Mouse (Mus musculus) embryonic facial prominence, embryonic 14.5 days (tissue): ENCODE measurements at regions not wholly inside any gene's neighbourhood (a gene's known extent, or its start where the extent isn't known, plus 50 kb on each side); places are given as distances from the start of the nearest gene placed in this dataset.

Experiments
- ATAC-seq: fragments of 200-750 bp; cut with Nextera tagmentation; 2 replicates; pipeline ENCODE4 v1.8.0; 2017; ENCODE audit warnings: low read depth, moderate number of reproducible peaks, moderate TSS enrichment
- DNase-seq: peaks from one replicate; pipeline ENCODE4 v3.0.0-alpha.2; 2015; ENCODE audit warnings: low spot score
- H3K27ac ChIP-seq: fragments of 300-500 bp; sonication (generic); replicated peaks from 2 replicates; pipeline ENCODE4 v1.5.1; 2014; ENCODE audit warnings: low read depth, mild to moderate bottlenecking, low read length, moderate library complexity
- H3K27me3 ChIP-seq: fragments of 300-500 bp; sonication (generic); replicated peaks from 2 replicates; pipeline ENCODE4 v1.6.1; 2014; ENCODE audit warnings: low read length; ENCODE audit not compliant: control insufficient read depth, insufficient read depth
- H3K36me3 ChIP-seq: fragments of 300-500 bp; sonication (generic); 2 replicates; pipeline ENCODE4 v1.6.1; 2014; ENCODE audit warnings: low read length, mixed read lengths; ENCODE audit not compliant: control insufficient read depth, insufficient read depth
- H3K4me1 ChIP-seq: fragments of 300-500 bp; sonication (generic); 2 replicates; pipeline ENCODE4 v1.6.1; 2014; ENCODE audit warnings: antibody characterized with exemption, low read length; ENCODE audit not compliant: control insufficient read depth, insufficient read depth
- H3K4me2 ChIP-seq: fragments of 300-500 bp; sonication (generic); 2 replicates; pipeline ENCODE4 v1.6.1; 2014; ENCODE audit warnings: low read depth, mild to moderate bottlenecking, low read length, moderate library complexity, mixed read lengths
- H3K4me3 ChIP-seq: fragments of 300-500 bp; sonication (generic); 2 replicates; pipeline ENCODE4 v1.5.1; 2014; ENCODE audit warnings: low read depth, mild to moderate bottlenecking, low read length
- H3K9ac ChIP-seq: fragments of 300-500 bp; sonication (generic); 2 replicates; pipeline ENCODE4 v1.6.1; 2014; ENCODE audit warnings: low read depth, mild to moderate bottlenecking, low read length, moderate library complexity, mixed read lengths
- H3K9me3 ChIP-seq: fragments of 300-500 bp; sonication (generic); 2 replicates; pipeline ENCODE4 v1.6.1; 2016; ENCODE audit warnings: low read length; ENCODE audit not compliant: control insufficient read depth
- WGBS: fragments of 180-500 bp; shearing (Covaris S2); extraction: QIAGEN DNeasy Blood & Tissue Kit; methylation state at CpG from one replicate; pipeline ENCODE4 v1.1.7; 2014; 5-methylcytosine and 5-hydroxymethylcytosine counted together

- Histone ChIP-seq H3K36me3 (no peaks in the 10 kb centered on the region), H3K27ac (no peak overlapping the region), H3K9ac (no peak overlapping the region), H3K4me1 (no peaks in the 10 kb centered on the region), H3K9me3 (no peaks in the 10 kb centered on the region), H3K27me3 (no peaks in the 10 kb centered on the region), H3K4me3 (no peak overlapping the region), H3K4me2 (no peak overlapping the region)
- ATAC-seq (no peak), DNase-seq (peak; percentile 36)
- WGBS: 73% methylated on average over 3 of the region's 3 CpGs
Measured at GRCm38 (mm10) chr12:58901931-58902330, 109.9 kb downstream of the Sec23a start.

GRCm38 (mm10) chr12:58875808-58876207, 136.0 kb downstream of the Sec23a start:
- H3K27me3 ChIP-seq: no peaks in the 10 kb centered on the region
- H3K36me3 ChIP-seq: no peaks in the 10 kb centered on the region
- no peak overlapping the region for H3K4me2 ChIP-seq
- H3K4me3 ChIP-seq: no peak overlapping the region
- no peaks in the 10 kb centered on the region for H3K4me1 ChIP-seq
- ATAC-seq: no peak
- no peaks in the 10 kb centered on the region for H3K9me3 ChIP-seq
- H3K27ac ChIP-seq: no peak overlapping the region
- no peak for DNase-seq
- no peak overlapping the region for H3K9ac ChIP-seq
- 73% methylated on average over 2 of the region's 2 CpGs for WGBS

GRCm38 (mm10) chr12:58872465-58872864, 139.4 kb downstream of the Sec23a start:
- no peaks in the 10 kb centered on the region for H3K36me3 ChIP-seq
- no peak overlapping the region for H3K9ac ChIP-seq
- no peaks in the 10 kb centered on the region for H3K4me1 ChIP-seq
- H3K4me2 ChIP-seq: no peak overlapping the region
- no peak overlapping the region for H3K27ac ChIP-seq
- no peaks in the 10 kb centered on the region for H3K27me3 ChIP-seq
- DNase-seq (peak; percentile 11), ATAC-seq (peak; percentile 68)
- H3K4me3 ChIP-seq: no peak overlapping the region
- no peaks in the 10 kb centered on the region for H3K9me3 ChIP-seq

GRCm38 (mm10) chr12:58856498-58856897, 155.3 kb downstream of the Sec23a start:
- Histone ChIP-seq H3K27ac (no peak overlapping the region), H3K27me3 (no peaks in the 10 kb centered on the region), H3K36me3 (no peaks in the 10 kb centered on the region), H3K4me2 (no peak overlapping the region), H3K4me3 (no peak overlapping the region), H3K9me3 (peaks cover 10% of the 10 kb centered on the region; the same call in 1 of the 2 replicates), H3K9ac (no peak overlapping the region), H3K4me1 (no peaks in the 10 kb centered on the region)
- ATAC-seq (no peak), DNase-seq (no peak)
- WGBS: 66% methylated on average over 2 of the region's 2 CpGs

- no peaks in the 10 kb centered on the region for H3K4me1 ChIP-seq
- no peak overlapping the region for H3K9ac ChIP-seq
- WGBS: 69% methylated on average over 6 of the region's 6 CpGs
- ATAC-seq (no peak), DNase-seq (peak; percentile 13)
- H3K27me3 ChIP-seq: no peaks in the 10 kb centered on the region
- H3K9me3 ChIP-seq: peaks cover 10% of the 10 kb centered on the region; the same call in 1 of the 2 replicates
- no peaks in the 10 kb centered on the region for H3K36me3 ChIP-seq
- H3K4me2 ChIP-seq: no peak overlapping the region
- no peak overlapping the region for H3K27ac ChIP-seq
- no peak overlapping the region for H3K4me3 ChIP-seq
Measured at GRCm38 (mm10) chr12:58851677-58852385, 160.0 kb downstream of the Sec23a start.

GRCm38 (mm10) chr12:58829656-58830055, 182.2 kb downstream of the Sec23a start:
- Histone ChIP-seq H3K4me1 (no peaks in the 10 kb centered on the region), H3K4me2 (no peak overlapping the region), H3K4me3 (no peak overlapping the region), H3K27me3 (no peaks in the 10 kb centered on the region), H3K9me3 (no peaks in the 10 kb centered on the region), H3K36me3 (no peaks in the 10 kb centered on the region), H3K27ac (no peak overlapping the region), H3K9ac (no peak overlapping the region)
- ATAC-seq (no peak), DNase-seq (no peak)
- 44% methylated on average over 1 of the region's 1 CpGs for WGBS

- H3K4me2 ChIP-seq: no peak overlapping the region
- no peak overlapping the region for H3K27ac ChIP-seq
- H3K27me3 ChIP-seq: no peaks in the 10 kb centered on the region
- H3K9ac ChIP-seq: no peak overlapping the region
- no peaks in the 10 kb centered on the region for H3K9me3 ChIP-seq
- ATAC-seq (no peak), DNase-seq (no peak)
- H3K36me3 ChIP-seq: no peaks in the 10 kb centered on the region
- H3K4me1 ChIP-seq: no peaks in the 10 kb centered on the region
- no peak overlapping the region for H3K4me3 ChIP-seq
Measured at GRCm38 (mm10) chr12:58827864-58828263, 184.0 kb downstream of the Sec23a start.

GRCm38 (mm10) chr12:58825139-58825921, 186.5 kb downstream of the Sec23a start:
- WGBS: 87% methylated on average over 7 of the region's 7 CpGs
- H3K27me3 ChIP-seq: no peaks in the 10 kb centered on the region
- H3K4me1 ChIP-seq: no peaks in the 10 kb centered on the region
- no peaks in the 10 kb centered on the region for H3K36me3 ChIP-seq
- no peaks in the 10 kb centered on the region for H3K9me3 ChIP-seq
- H3K9ac ChIP-seq: no peak overlapping the region
- H3K27ac ChIP-seq: no peak overlapping the region
- H3K4me2 ChIP-seq: no peak overlapping the region
- no peak overlapping the region for H3K4me3 ChIP-seq
- ATAC-seq (no peak), DNase-seq (no peak)

- no peak for DNase-seq
- no peaks in the 10 kb centered on the region for H3K36me3 ChIP-seq
- H3K4me3 ChIP-seq: no peak overlapping the region
- H3K4me1 ChIP-seq: no peaks in the 10 kb centered on the region
- H3K9ac ChIP-seq: no peak overlapping the region
- no peaks in the 10 kb centered on the region for H3K9me3 ChIP-seq
- no peak overlapping the region for H3K4me2 ChIP-seq
- H3K27ac ChIP-seq: no peak overlapping the region
- 70% methylated on average over 3 of the region's 3 CpGs for WGBS
- no peak for ATAC-seq
- H3K27me3 ChIP-seq: no peaks in the 10 kb centered on the region
Measured at GRCm38 (mm10) chr12:58822971-58823370, 188.8 kb downstream of the Sec23a start.
